Mouse (Mus musculus) intestine, embryonic 16.5 days (tissue): ENCODE data around the gene Mad1l1. TPM values are rescaled to one million over a fixed set of nuclear protein-coding genes. Genes with fewer than 3 reads are reported as not detected.

Source experiments
- ATAC-seq: fragments of 200-750 bp; cut with Nextera tagmentation; 2 replicates; pipeline ENCODE4 v1.8.0; 2017; ENCODE audit warnings: moderate TSS enrichment, moderate library complexity
- H3K27ac ChIP-seq: fragments of 300-500 bp; sonication (generic); 2 replicates; pipeline ENCODE4 v1.5.1; 2014; ENCODE audit warnings: mild to moderate bottlenecking, low read length
- H3K27me3 ChIP-seq: fragments of 300-500 bp; sonication (generic); replicated peaks from 2 replicates; pipeline ENCODE4 v1.6.1; 2014; ENCODE audit warnings: low read length, control low read depth, mixed read lengths; ENCODE audit not compliant: control insufficient read depth, insufficient read depth
- H3K36me3 ChIP-seq: fragments of 300-500 bp; sonication (generic); 2 replicates; pipeline ENCODE4 v1.6.1; 2014; ENCODE audit warnings: low read length, control low read depth; ENCODE audit not compliant: control insufficient read depth, insufficient read depth
- H3K4me1 ChIP-seq: fragments of 300-500 bp; sonication (generic); 2 replicates; pipeline ENCODE4 v1.6.1; 2014; ENCODE audit warnings: low read length, control low read depth, mixed read lengths; ENCODE audit not compliant: control insufficient read depth, insufficient read depth
- H3K4me2 ChIP-seq: fragments of 300-500 bp; sonication (generic); 2 replicates; pipeline ENCODE4 v1.6.1; 2014; ENCODE audit warnings: low read depth, low read length, control low read depth
- H3K4me3 ChIP-seq: fragments of 300-500 bp; sonication (generic); 2 replicates; pipeline ENCODE4 v1.5.1; 2014; ENCODE audit warnings: mild to moderate bottlenecking, low read length
- H3K9ac ChIP-seq: fragments of 300-500 bp; sonication (generic); 2 replicates; pipeline ENCODE4 v1.6.1; 2014; ENCODE audit warnings: low read depth, low read length
- H3K9me3 ChIP-seq: fragments of 300-500 bp; sonication (generic); 2 replicates; pipeline ENCODE4 v1.6.1; 2016; ENCODE audit warnings: low read length, control low read depth; ENCODE audit not compliant: control insufficient read depth
- WGBS: fragments of 180-500 bp; shearing (Covaris S2); extraction: QIAGEN DNeasy Blood & Tissue Kit; methylation state at CpG from one replicate; pipeline ENCODE4 v1.1.7; 2014; 5-methylcytosine and 5-hydroxymethylcytosine counted together
- polyA plus RNA-seq: library from polyadenylated mRNA; unstranded; fragments of >200 nt; fragmentation: Nextera tagmentation; extraction: Ambion mirVana; gene quantifications from 2 replicates; pipeline ENCODE4 v1.2.1, GENCODE M21; 2015

Gene Mad1l1
- polyA plus RNA-seq, 1 experiment from 2014 or later, result 34.1 TPM

DNA sequence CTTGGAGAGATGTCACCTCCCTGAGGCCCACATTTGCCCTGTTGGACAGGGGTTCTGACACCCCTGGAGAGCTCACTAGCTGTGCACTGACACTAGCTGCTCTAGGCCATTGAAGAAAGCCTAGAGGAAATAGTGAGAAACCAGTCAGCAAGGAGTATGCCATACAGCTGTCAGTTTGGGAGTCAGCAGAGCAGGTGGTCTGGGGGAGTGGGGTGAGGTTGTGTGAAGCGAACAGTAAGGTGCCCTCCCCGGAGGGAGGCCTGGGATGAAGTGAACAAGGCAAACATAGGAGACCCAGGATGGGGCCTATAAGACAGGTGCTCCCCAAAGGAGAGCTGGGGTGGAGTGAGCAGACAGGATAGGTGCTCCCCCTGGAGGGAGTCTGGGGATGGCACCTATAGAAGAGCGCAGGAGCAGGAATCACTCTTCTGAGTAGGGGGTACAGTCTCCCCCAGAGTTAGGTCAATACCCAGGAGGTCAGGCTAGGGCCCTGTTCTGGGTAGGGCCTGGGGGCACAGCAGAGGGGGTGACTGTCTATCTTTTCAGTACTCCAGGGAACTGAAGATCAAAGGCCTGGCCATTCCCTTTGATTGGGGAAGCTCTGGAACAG lies 279.2 kb downstream of the Mad1l1 start:
- H3K4me1 ChIP-seq, result peaks cover 15% of the 10 kb centered on the region
- ATAC-seq, result peak; percentile 13; the same call in 1 of the 2 replicates
- no peaks in the 10 kb centered on the region for H3K9me3 ChIP-seq
- H3K27ac ChIP-seq, result no peak overlapping the region
- H3K9ac ChIP-seq, result no peak overlapping the region
- 63% methylated on average over 3 of the region's 3 CpGs for WGBS
- no peaks in the 10 kb centered on the region for H3K27me3 ChIP-seq
- no peak overlapping the region for H3K4me3 ChIP-seq
- no peak overlapping the region for H3K4me2 ChIP-seq
- H3K36me3 ChIP-seq, result no peaks in the 10 kb centered on the region

DNA sequence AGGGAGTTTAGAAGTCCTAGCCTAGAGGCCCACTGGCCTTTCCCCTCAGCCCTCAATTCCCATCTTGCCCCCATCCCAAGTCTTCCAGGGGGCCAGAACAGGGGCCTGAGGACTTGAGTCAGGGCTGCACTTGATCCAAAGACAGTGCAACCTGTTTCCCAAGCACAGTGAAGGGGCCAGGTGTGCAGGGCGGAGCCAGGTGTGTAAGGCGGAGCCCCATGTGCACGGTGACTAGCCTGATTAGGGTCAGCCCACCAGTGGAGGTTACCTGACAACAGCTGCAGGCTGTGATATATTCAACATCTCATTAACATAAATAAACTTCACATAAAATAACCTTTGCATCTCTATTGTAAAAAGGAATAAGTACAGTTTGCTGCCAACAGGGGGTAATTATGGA lies 280.3 kb downstream of the Mad1l1 start:
- Histone ChIP-seq H3K4me3 (no peak overlapping the region), H3K27me3 (no peaks in the 10 kb centered on the region), H3K27ac (no peak overlapping the region), H3K4me1 (peaks cover 15% of the 10 kb centered on the region), H3K36me3 (no peaks in the 10 kb centered on the region), H3K9ac (no peak overlapping the region), H3K4me2 (no peak overlapping the region), H3K9me3 (no peaks in the 10 kb centered on the region)
- peak; percentile 74 for ATAC-seq
- 78% methylated on average over 3 of the region's 3 CpGs for WGBS

DNA sequence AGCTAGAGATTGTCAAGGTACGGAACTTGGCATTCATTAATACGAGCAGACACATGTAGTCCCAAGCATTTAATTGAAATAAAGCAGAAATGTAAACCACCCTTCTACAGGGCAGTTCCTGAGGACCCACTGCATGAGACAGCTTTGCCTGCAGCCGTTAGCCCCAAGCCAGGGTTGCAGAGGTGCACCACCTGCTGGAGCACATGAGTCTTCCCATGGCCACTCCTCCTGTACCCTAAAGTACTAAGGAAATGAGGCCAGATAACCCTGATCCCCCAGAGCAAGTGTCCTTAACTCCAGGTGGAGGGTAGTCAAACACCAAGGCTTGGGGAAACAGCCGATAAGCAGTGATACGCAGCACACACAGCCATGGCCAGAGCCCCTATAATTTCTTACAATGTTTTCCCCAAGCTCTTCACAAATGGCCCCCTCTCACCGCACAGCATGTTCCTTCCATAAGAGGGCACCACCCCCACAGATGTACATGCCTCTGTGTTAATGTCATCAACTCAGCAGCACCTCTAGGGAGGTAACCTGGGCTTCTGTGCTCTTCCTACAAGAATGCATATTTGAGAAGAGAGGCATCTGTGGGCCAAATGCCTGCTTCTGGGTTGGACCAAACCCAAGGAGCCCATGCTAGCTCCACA lies 283.6 kb downstream of the Mad1l1 start:
- H3K9me3 ChIP-seq, result no peaks in the 10 kb centered on the region
- H3K4me3 ChIP-seq, result no peak overlapping the region
- WGBS, result 78% methylated on average over 6 of the region's 6 CpGs
- H3K36me3 ChIP-seq, result no peaks in the 10 kb centered on the region
- no peak overlapping the region for H3K27ac ChIP-seq
- H3K4me1 ChIP-seq, result peaks cover 9% of the 10 kb centered on the region; the same call in 1 of the 2 replicates
- H3K4me2 ChIP-seq, result no peak overlapping the region
- no peak for ATAC-seq
- H3K9ac ChIP-seq, result no peak overlapping the region
- H3K27me3 ChIP-seq, result no peaks in the 10 kb centered on the region

DNA sequence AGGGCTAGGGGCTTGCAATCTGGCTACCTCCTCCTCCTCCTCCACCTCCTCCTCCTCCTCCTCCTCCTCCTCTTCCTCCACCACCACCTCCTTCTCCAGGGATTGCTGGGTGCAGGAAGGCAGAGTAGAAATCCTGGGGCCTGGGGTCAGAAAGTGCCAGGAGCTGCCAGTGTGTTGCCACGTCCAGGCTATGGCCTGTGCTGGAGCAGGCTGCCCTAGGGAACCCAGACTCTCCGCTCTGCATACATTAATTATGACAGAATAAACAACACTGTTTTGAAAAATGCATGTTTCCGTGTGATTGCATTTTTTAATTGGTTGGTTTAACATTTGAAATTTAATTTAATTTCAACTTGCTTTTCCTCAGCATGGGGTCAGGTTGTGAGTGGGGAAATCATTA lies 285.7 kb downstream of the Mad1l1 start:
- no peak overlapping the region for H3K4me3 ChIP-seq
- 0 out of 2 replicates have a peak, but pooled peaks cover 2% of the 10 kb centered on the region for H3K4me1 ChIP-seq
- H3K4me2 ChIP-seq, result no peak overlapping the region
- WGBS, result 82% methylated on average over 3 of the region's 3 CpGs
- H3K9me3 ChIP-seq, result no peaks in the 10 kb centered on the region
- no peaks in the 10 kb centered on the region for H3K27me3 ChIP-seq
- no peaks in the 10 kb centered on the region for H3K36me3 ChIP-seq
- no peak overlapping the region for H3K9ac ChIP-seq
- ATAC-seq, result no peak
- no peak overlapping the region for H3K27ac ChIP-seq

DNA sequence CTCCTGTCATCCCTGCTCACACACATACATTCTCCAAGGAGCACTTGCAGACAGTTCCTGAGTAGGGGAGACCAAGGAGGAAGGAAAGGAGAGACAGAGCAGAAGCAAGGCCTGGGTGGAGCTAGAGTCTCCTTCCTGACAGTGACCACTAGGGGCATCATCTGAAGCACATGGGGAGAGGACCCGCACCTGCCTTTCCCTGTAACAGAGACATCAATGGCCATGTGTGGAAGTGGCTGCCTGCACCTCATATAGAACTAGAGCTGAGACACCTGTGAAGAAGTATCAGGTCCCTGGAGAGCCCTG lies 286.4 kb downstream of the Mad1l1 start:
- Histone ChIP-seq H3K4me3 (no peak overlapping the region), H3K27ac (peak overlapping the region; percentile 19; the same call in 1 of the 2 replicates), H3K4me2 (no peak overlapping the region), H3K36me3 (no peaks in the 10 kb centered on the region), H3K4me1 (0 out of 2 replicates have a peak, but pooled peaks cover 2% of the 10 kb centered on the region), H3K9me3 (no peaks in the 10 kb centered on the region), H3K9ac (no peak overlapping the region), H3K27me3 (no peaks in the 10 kb centered on the region)
- peak; percentile 49 for ATAC-seq
- 42% methylated on average over 1 of the region's 1 CpGs for WGBS

DNA sequence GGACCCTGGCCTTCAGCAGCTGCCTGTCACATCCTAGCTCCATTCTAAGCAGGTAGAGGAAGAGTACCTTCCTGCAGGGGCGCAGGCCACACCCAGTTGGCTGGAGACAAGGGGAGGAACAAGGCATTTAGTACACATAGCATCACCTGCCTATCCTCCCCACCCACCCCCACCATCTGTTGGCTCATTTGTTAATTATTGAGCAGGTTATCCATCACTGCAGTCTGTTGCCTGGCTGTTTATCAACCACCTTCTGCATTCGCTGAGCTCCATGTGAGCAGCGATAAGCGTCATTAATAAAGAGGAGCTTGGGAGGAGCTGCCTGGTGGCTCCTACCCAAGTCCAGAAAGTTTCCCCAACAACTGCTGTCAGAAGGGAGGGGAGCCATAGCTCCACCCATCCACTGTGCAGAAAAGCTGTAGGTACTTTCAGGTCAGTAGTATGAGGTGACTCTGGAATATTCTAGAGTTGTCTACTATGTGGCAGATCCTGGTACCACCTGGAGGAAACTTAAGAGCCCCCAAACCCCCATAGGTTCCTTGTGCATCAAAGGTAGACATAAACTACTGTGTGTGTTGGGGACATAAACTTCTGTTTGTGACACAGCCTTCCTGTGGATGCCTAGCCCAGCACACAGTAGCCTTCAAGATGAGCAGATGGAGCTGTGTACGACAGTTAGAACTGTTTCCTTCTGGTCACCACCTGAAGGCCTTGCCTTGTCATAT lies 286.9 kb downstream of the Mad1l1 start:
- H3K4me2 ChIP-seq, result no peak overlapping the region
- WGBS, result 64% methylated on average over 5 of the region's 5 CpGs
- H3K9me3 ChIP-seq, result no peaks in the 10 kb centered on the region
- no peaks in the 10 kb centered on the region for H3K36me3 ChIP-seq
- ATAC-seq, result peak; percentile 85
- H3K4me1 ChIP-seq, result 0 out of 2 replicates have a peak, but pooled peaks cover 2% of the 10 kb centered on the region
- H3K9ac ChIP-seq, result no peak overlapping the region
- H3K27me3 ChIP-seq, result no peaks in the 10 kb centered on the region
- peak overlapping the region; percentile 19; the same call in 1 of the 2 replicates for H3K27ac ChIP-seq
- no peak overlapping the region for H3K4me3 ChIP-seq

DNA sequence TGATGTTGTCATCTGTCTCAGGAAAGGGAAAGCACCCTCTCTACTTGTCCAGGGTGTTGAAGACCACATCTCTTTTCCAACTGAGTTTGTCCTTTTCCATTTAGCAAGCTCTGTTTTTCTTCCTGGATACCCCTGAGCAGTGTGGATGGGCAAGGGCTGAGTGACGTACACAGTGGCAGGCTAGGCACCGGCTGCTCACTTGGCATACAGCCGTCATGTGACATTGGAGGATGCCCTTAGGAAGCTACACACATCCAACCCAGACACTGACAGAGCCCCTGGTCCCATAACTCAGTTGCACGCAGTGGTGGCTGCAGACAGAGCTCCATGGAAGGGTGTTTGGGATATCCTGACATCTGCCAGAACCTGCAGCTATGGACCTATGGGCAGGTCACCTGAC lies 295.0 kb downstream of the Mad1l1 start:
- Histone ChIP-seq H3K9ac (no peak overlapping the region), H3K4me3 (no peak overlapping the region), H3K36me3 (no peaks in the 10 kb centered on the region), H3K27me3 (no peaks in the 10 kb centered on the region), H3K4me2 (no peak overlapping the region), H3K9me3 (no peaks in the 10 kb centered on the region), H3K4me1 (no peaks in the 10 kb centered on the region), H3K27ac (no peak overlapping the region)
- ATAC-seq, result no peak
- WGBS, result 91% methylated on average over 4 of the region's 4 CpGs

DNA sequence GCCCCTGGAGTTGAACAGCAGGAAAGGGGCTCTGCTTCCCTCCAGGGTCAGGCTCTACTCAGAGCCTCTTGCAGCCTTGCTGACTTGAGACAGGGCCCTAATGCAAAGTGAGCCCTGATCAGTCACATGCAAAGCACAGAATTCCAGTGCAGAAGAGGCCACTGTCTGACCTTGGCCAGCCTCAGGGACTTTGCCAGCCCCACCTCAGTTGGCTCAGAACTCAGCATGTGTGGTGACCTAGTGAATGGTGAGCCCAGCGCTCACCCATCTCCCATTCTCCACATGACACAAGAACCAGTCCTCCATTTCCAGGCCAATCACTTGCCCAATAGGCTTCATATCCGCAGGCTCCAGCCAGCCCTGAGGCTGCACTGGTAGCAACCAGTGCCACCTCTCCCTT lies 296.1 kb downstream of the Mad1l1 start:
- H3K36me3 ChIP-seq, result no peaks in the 10 kb centered on the region
- no peaks in the 10 kb centered on the region for H3K27me3 ChIP-seq
- H3K9me3 ChIP-seq, result no peaks in the 10 kb centered on the region
- H3K27ac ChIP-seq, result no peak overlapping the region
- no peak overlapping the region for H3K4me3 ChIP-seq
- H3K4me2 ChIP-seq, result no peak overlapping the region
- ATAC-seq, result no peak
- WGBS, result 91% methylated on average over 2 of the region's 2 CpGs
- H3K4me1 ChIP-seq, result no peaks in the 10 kb centered on the region
- H3K9ac ChIP-seq, result no peak overlapping the region

DNA sequence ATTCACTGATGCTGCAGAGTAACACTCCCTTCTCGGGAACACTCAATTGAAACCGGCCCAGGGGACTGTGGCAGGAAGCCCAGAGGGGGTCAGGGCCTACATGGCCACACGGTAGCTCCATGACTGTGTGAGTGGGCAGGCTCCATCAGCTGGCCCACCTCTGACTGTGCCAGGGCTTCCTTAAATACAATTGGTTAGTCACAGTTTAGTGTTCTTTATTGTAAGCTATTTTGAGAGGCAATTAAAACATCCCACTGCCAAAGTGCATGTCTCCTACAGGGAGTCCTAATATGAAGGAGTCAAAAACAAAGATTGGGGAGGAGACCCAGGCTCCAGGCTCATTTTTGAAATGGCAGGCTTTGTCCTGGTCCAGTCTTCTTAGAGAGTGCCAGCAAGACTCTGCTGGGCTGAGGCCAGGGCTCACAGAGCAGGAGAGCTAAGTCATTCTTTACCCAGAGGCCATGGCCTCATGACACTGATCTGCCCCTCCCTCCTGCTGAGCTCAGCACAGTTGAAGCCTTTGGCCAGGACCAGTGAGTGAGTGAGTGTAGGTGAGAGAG lies 297.3 kb downstream of the Mad1l1 start:
- Histone ChIP-seq H3K27me3 (no peaks in the 10 kb centered on the region), H3K27ac (no peak overlapping the region), H3K4me2 (no peak overlapping the region), H3K36me3 (no peaks in the 10 kb centered on the region), H3K9ac (no peak overlapping the region), H3K4me3 (no peak overlapping the region), H3K4me1 (no peaks in the 10 kb centered on the region), H3K9me3 (no peaks in the 10 kb centered on the region)
- ATAC-seq, result peak; percentile 67
- WGBS, result 55% methylated on average over 3 of the region's 3 CpGs
